Mouse (Mus musculus) hindbrain, postnatal 0 days (tissue): ENCODE measurements at regions not wholly inside any gene's neighbourhood (a gene's known extent, or its start where the extent isn't known, plus 50 kb on each side); places are given as distances from the start of the nearest gene placed in this dataset.

ENCODE experiments used
- ATAC-seq: fragments of 200-750 bp; cut with Nextera tagmentation; 2 replicates; pipeline ENCODE4 v1.8.0; 2017; ENCODE audit warnings: mild to moderate bottlenecking, moderate TSS enrichment, moderate library complexity
- DNase-seq: peaks from one replicate; pipeline ENCODE4 v3.0.0-alpha.2; 2015; ENCODE audit warnings: low spot score
- H3K27ac ChIP-seq: fragments of 300-500 bp; sonication (generic); 2 replicates; pipeline ENCODE4 v1.5.1; 2014; ENCODE audit warnings: mild to moderate bottlenecking
- H3K27me3 ChIP-seq: fragments of 300-500 bp; sonication (generic); 2 replicates; pipeline ENCODE4 v1.6.1; 2014; ENCODE audit warnings: low read length, mixed read lengths; ENCODE audit not compliant: insufficient read depth
- H3K36me3 ChIP-seq: fragments of 300-500 bp; sonication (generic); 2 replicates; pipeline ENCODE4 v1.6.1; 2014; ENCODE audit warnings: low read length, mixed read lengths; ENCODE audit not compliant: insufficient read depth
- H3K4me1 ChIP-seq: fragments of 300-500 bp; sonication (generic); 2 replicates; pipeline ENCODE4 v1.6.1; 2014; ENCODE audit warnings: antibody characterized with exemption, low read length, mixed read lengths; ENCODE audit not compliant: insufficient read depth
- H3K4me2 ChIP-seq: fragments of 300-500 bp; sonication (generic); 2 replicates; pipeline ENCODE4 v1.6.1; 2014; ENCODE audit warnings: low read depth, mild to moderate bottlenecking, low read length, moderate library complexity, mixed read lengths
- H3K4me3 ChIP-seq: fragments of 300-500 bp; sonication (generic); 2 replicates; pipeline ENCODE4 v1.5.1; 2014; ENCODE audit warnings: low read length
- H3K9ac ChIP-seq: fragments of 300-500 bp; sonication (generic); replicated peaks from 2 replicates; pipeline ENCODE4 v1.6.1; 2014; ENCODE audit warnings: mild to moderate bottlenecking, low read length, moderate library complexity, mixed read lengths
- H3K9me3 ChIP-seq: fragments of 300-500 bp; sonication (generic); 2 replicates; pipeline ENCODE4 v1.6.1; 2016; ENCODE audit warnings: low read length, mixed read lengths
- CTCF ChIP-seq: IDR thresholded peaks from 2 replicates; pipeline ENCODE4 v1.5.1; 2016; ENCODE audit warnings: antibody characterized with exemption, control low read depth, low read depth
- WGBS: fragments of 180-500 bp; shearing (Covaris S2); extraction: QIAGEN DNeasy Blood & Tissue Kit; methylation state at CpG from one replicate; pipeline ENCODE4 v1.1.7; 2014; 5-methylcytosine and 5-hydroxymethylcytosine counted together

- no peak overlapping the region for H3K27ac ChIP-seq
- no peak for TF ChIP-seq CTCF
- no peaks in the 10 kb centered on the region for H3K9me3 ChIP-seq
- H3K4me2 ChIP-seq: no peak overlapping the region
- DNase-seq (no peak), ATAC-seq (no peak)
- WGBS: 59% methylated on average over 8 of the region's 8 CpGs
- H3K9ac ChIP-seq: no peak overlapping the region
- peaks cover 10% of the 10 kb centered on the region for H3K4me1 ChIP-seq
- no peak overlapping the region for H3K4me3 ChIP-seq
- no peaks in the 10 kb centered on the region for H3K27me3 ChIP-seq
- no peaks in the 10 kb centered on the region for H3K36me3 ChIP-seq
Observed at GRCm38 (mm10) chr13:48031491-48031890, 229.5 kb upstream of the Id4 start.

GRCm38 (mm10) chr13:48042172-48042571 is 218.9 kb upstream of the Id4 start:
- 38% methylated on average over 4 of the region's 4 CpGs for WGBS
- H3K27ac ChIP-seq: no peak overlapping the region
- H3K9ac ChIP-seq: no peak overlapping the region
- ATAC-seq (no peak), DNase-seq (no peak)
- H3K9me3 ChIP-seq: no peaks in the 10 kb centered on the region
- no peak overlapping the region for H3K4me3 ChIP-seq
- no peaks in the 10 kb centered on the region for H3K4me1 ChIP-seq
- no peaks in the 10 kb centered on the region for H3K27me3 ChIP-seq
- H3K36me3 ChIP-seq: no peaks in the 10 kb centered on the region
- TF ChIP-seq CTCF: no peak
- no peak overlapping the region for H3K4me2 ChIP-seq

- DNase-seq: no peak
- 58% methylated on average over 6 of the region's 6 CpGs for WGBS
- no peak overlapping the region for H3K4me3 ChIP-seq
- H3K9ac ChIP-seq: no peak overlapping the region
- no peaks in the 10 kb centered on the region for H3K4me1 ChIP-seq
- no peaks in the 10 kb centered on the region for H3K36me3 ChIP-seq
- no peaks in the 10 kb centered on the region for H3K9me3 ChIP-seq
- no peak for TF ChIP-seq CTCF
- H3K27me3 ChIP-seq: no peaks in the 10 kb centered on the region
- no peak for ATAC-seq
- no peak overlapping the region for H3K4me2 ChIP-seq
- no peak overlapping the region for H3K27ac ChIP-seq
Observed at GRCm38 (mm10) chr13:48042572-48042971, 218.5 kb upstream of the Id4 start.

GRCm38 (mm10) chr13:48046201-48046750 is 214.8 kb upstream of the Id4 start:
- Histone ChIP-seq H3K9me3 (no peaks in the 10 kb centered on the region), H3K9ac (no peak overlapping the region), H3K4me1 (no peaks in the 10 kb centered on the region), H3K4me3 (no peak overlapping the region), H3K27me3 (no peaks in the 10 kb centered on the region), H3K4me2 (peak overlapping the region; percentile 30), H3K27ac (no peak overlapping the region), H3K36me3 (no peaks in the 10 kb centered on the region)
- 45% methylated on average over 25 of the region's 25 CpGs for WGBS
- ATAC-seq: no peak
- no peak for TF ChIP-seq CTCF
- DNase-seq: peak; percentile 57

- DNase-seq (no peak), ATAC-seq (no peak)
- no peak overlapping the region for H3K27ac ChIP-seq
- WGBS: 84% methylated on average over 6 of the region's 6 CpGs
- H3K36me3 ChIP-seq: no peaks in the 10 kb centered on the region
- no peak overlapping the region for H3K4me2 ChIP-seq
- TF ChIP-seq CTCF: no peak
- no peaks in the 10 kb centered on the region for H3K27me3 ChIP-seq
- no peak overlapping the region for H3K9ac ChIP-seq
- H3K4me3 ChIP-seq: no peak overlapping the region
- no peaks in the 10 kb centered on the region for H3K4me1 ChIP-seq
- no peaks in the 10 kb centered on the region for H3K9me3 ChIP-seq
Observed at GRCm38 (mm10) chr13:48049796-48050195, 211.2 kb upstream of the Id4 start.

GRCm38 (mm10) chr13:48074630-48075029 is 186.4 kb upstream of the Id4 start:
- no peak overlapping the region for H3K4me2 ChIP-seq
- DNase-seq: no peak
- H3K9ac ChIP-seq: no peak overlapping the region
- no peak for TF ChIP-seq CTCF
- H3K27ac ChIP-seq: no peak overlapping the region
- no peak overlapping the region for H3K4me3 ChIP-seq
- no peaks in the 10 kb centered on the region for H3K36me3 ChIP-seq
- ATAC-seq: no peak
- peaks cover 5% of the 10 kb centered on the region; the same call in 1 of the 2 replicates for H3K4me1 ChIP-seq
- no peaks in the 10 kb centered on the region for H3K9me3 ChIP-seq
- H3K27me3 ChIP-seq: no peaks in the 10 kb centered on the region

GRCm38 (mm10) chr13:48075315-48075714 is 185.7 kb upstream of the Id4 start:
- 70% methylated on average over 5 of the region's 5 CpGs for WGBS

More at GRCm38 (mm10) chr13:48075315-48075714, 185.7 kb upstream of the Id4 start:
- Histone ChIP-seq H3K27me3 (no peaks in the 10 kb centered on the region), H3K9ac (no peak overlapping the region), H3K4me3 (no peak overlapping the region), H3K4me1 (peaks cover 5% of the 10 kb centered on the region; the same call in 1 of the 2 replicates), H3K27ac (no peak overlapping the region), H3K4me2 (no peak overlapping the region), H3K36me3 (no peaks in the 10 kb centered on the region), H3K9me3 (no peaks in the 10 kb centered on the region)
- DNase-seq (no peak), ATAC-seq (no peak)
- no peak for TF ChIP-seq CTCF
